Mouse (Mus musculus): ENCODE measurements around the gene Cacng1. TPM values are rescaled to one million over a fixed set of nuclear protein-coding genes. Genes with fewer than 3 reads are reported as not detected.

The Cacng1 gene
- polyA plus RNA-seq, 1 experiment from 2014 or later, result 0.15 TPM

GRCm38 (mm10) chr11:107705476-107706074, 10.7 kb downstream of the Cacng1 start:
- 58% methylated on average over 11 of the region's 11 CpGs for whole genome bisulfite sequencing
- Histone ChIP-seq H3K27ac (replicated peaks) (no peak overlapping the region), H3K4me3 (no peak overlapping the region), H3K27me3 (replicated peaks) (peaks cover 17% of the 10 kb centered on the region; the same call in 1 of the 2 replicates), H3K4me1 (peaks cover 7% of the 10 kb centered on the region; the same call in 1 of the 2 replicates), H3K4me2 (no peak overlapping the region), H3K36me3 (no peaks in the 10 kb centered on the region), H3K9me3 (no peaks in the 10 kb centered on the region), H3K9ac (no peak overlapping the region)
- ATAC-seq (ENCODE audit: extremely low read depth, insufficient number of reproducible peaks, low FRiP score, low TSS enrichment), result no peak

GRCm38 (mm10) chr11:107705060-107705459, 11.3 kb downstream of the Cacng1 start:
- no peak for ATAC-seq (ENCODE audit: extremely low read depth, insufficient number of reproducible peaks, low FRiP score, low TSS enrichment)
- no peak overlapping the region for H3K27ac ChIP-seq (replicated peaks)
- WGBS, result 79% methylated on average over 6 of the region's 6 CpGs

GRCm38 (mm10) chr11:107703272-107704134, 12.8 kb downstream of the Cacng1 start:
- 61% methylated on average over 27 of the region's 27 CpGs for WGBS
- Histone ChIP-seq H3K9ac (no peak overlapping the region), H3K4me2 (no peak overlapping the region), H3K36me3 (no peaks in the 10 kb centered on the region), H3K4me1 (peaks cover 7% of the 10 kb centered on the region; the same call in 1 of the 2 replicates), H3K27me3 (replicated peaks) (peaks cover 17% of the 10 kb centered on the region; the same call in 1 of the 2 replicates), H3K4me3 (no peak overlapping the region), H3K27ac (replicated peaks) (no peak overlapping the region), H3K9me3 (no peaks in the 10 kb centered on the region)
- no peak for ATAC-seq (ENCODE audit: extremely low read depth, insufficient number of reproducible peaks, low FRiP score, low TSS enrichment)

More at GRCm38 (mm10) chr11:107705060-107705459, 11.3 kb downstream of the Cacng1 start:
- Histone ChIP-seq H3K4me2 (no peak overlapping the region), H3K9me3 (no peaks in the 10 kb centered on the region), H3K4me1 (peaks cover 7% of the 10 kb centered on the region; the same call in 1 of the 2 replicates), H3K36me3 (no peaks in the 10 kb centered on the region), H3K4me3 (no peak overlapping the region), H3K9ac (no peak overlapping the region), H3K27me3 (replicated peaks) (peaks cover 17% of the 10 kb centered on the region; the same call in 1 of the 2 replicates)

GRCm38 (mm10) chr11:107699967-107700366, 16.4 kb downstream of the Cacng1 start:
- no peak overlapping the region for H3K4me2 ChIP-seq
- WGBS, result 77% methylated on average over 4 of the region's 4 CpGs
- no peaks in the 10 kb centered on the region for H3K36me3 ChIP-seq
- no peak overlapping the region for H3K4me3 ChIP-seq
- no peak overlapping the region for H3K9ac ChIP-seq
- no peaks in the 10 kb centered on the region for H3K9me3 ChIP-seq
- peaks cover 11% of the 10 kb centered on the region; the same call in 1 of the 2 replicates for H3K27me3 ChIP-seq (replicated peaks)
- peaks cover 7% of the 10 kb centered on the region; the same call in 1 of the 2 replicates for H3K4me1 ChIP-seq
- ATAC-seq (ENCODE audit: extremely low read depth, insufficient number of reproducible peaks, low FRiP score, low TSS enrichment), result no peak
- no peak overlapping the region for H3K27ac ChIP-seq (replicated peaks)

GRCm38 (mm10) chr11:107693338-107693737, 23.0 kb downstream of the Cacng1 start:
- Histone ChIP-seq H3K36me3 (peaks cover 11% of the 10 kb centered on the region), H3K4me2 (no peak overlapping the region), H3K9me3 (no peaks in the 10 kb centered on the region), H3K4me3 (no peak overlapping the region), H3K9ac (no peak overlapping the region), H3K4me1 (no peaks in the 10 kb centered on the region), H3K27me3 (replicated peaks) (no peaks in the 10 kb centered on the region), H3K27ac (replicated peaks) (no peak overlapping the region)
- WGBS, result 76% methylated on average over 6 of the region's 6 CpGs
- ATAC-seq (ENCODE audit: extremely low read depth, insufficient number of reproducible peaks, low FRiP score, low TSS enrichment), result no peak

- Histone ChIP-seq H3K4me3 (no peak overlapping the region), H3K9me3 (no peaks in the 10 kb centered on the region), H3K27ac (replicated peaks) (no peak overlapping the region), H3K9ac (no peak overlapping the region), H3K4me2 (no peak overlapping the region), H3K27me3 (replicated peaks) (no peaks in the 10 kb centered on the region), H3K36me3 (peaks cover 25% of the 10 kb centered on the region), H3K4me1 (no peaks in the 10 kb centered on the region)
- WGBS, result 39% methylated on average over 8 of the region's 8 CpGs
- ATAC-seq (ENCODE audit: extremely low read depth, insufficient number of reproducible peaks, low FRiP score, low TSS enrichment), result no peak
Observed at GRCm38 (mm10) chr11:107691569-107691968, 24.8 kb downstream of the Cacng1 start.

GRCm38 (mm10) chr11:107688480-107688879, 27.8 kb downstream of the Cacng1 start:
- H3K27me3 ChIP-seq (replicated peaks), result no peaks in the 10 kb centered on the region
- no peaks in the 10 kb centered on the region for H3K9me3 ChIP-seq
- H3K4me2 ChIP-seq, result no peak overlapping the region
- H3K4me1 ChIP-seq, result no peaks in the 10 kb centered on the region
- no peak overlapping the region for H3K27ac ChIP-seq (replicated peaks)
- no peak overlapping the region for H3K9ac ChIP-seq
- WGBS, result 95% methylated on average over 10 of the region's 10 CpGs
- ATAC-seq (ENCODE audit: extremely low read depth, insufficient number of reproducible peaks, low FRiP score, low TSS enrichment), result no peak
- H3K36me3 ChIP-seq, result peaks cover 47% of the 10 kb centered on the region
- no peak overlapping the region for H3K4me3 ChIP-seq

GRCm38 (mm10) chr11:107686290-107686689, 30.0 kb downstream of the Cacng1 start:
- no peak for ATAC-seq (ENCODE audit: extremely low read depth, insufficient number of reproducible peaks, low FRiP score, low TSS enrichment)
- 81% methylated on average over 20 of the region's 20 CpGs for WGBS

GRCm38 (mm10) chr11:107683544-107684465, 32.5 kb downstream of the Cacng1 start:
- Histone ChIP-seq H3K4me3 (no peak overlapping the region), H3K27me3 (replicated peaks) (no peaks in the 10 kb centered on the region), H3K27ac (replicated peaks) (no peak overlapping the region), H3K36me3 (peaks cover 52% of the 10 kb centered on the region), H3K9ac (no peak overlapping the region), H3K9me3 (no peaks in the 10 kb centered on the region), H3K4me1 (no peaks in the 10 kb centered on the region), H3K4me2 (no peak overlapping the region)
- WGBS, result 76% methylated on average over 19 of the region's 19 CpGs
- ATAC-seq (ENCODE audit: extremely low read depth, insufficient number of reproducible peaks, low FRiP score, low TSS enrichment), result no peak

More at GRCm38 (mm10) chr11:107686290-107686689, 30.0 kb downstream of the Cacng1 start:
- Histone ChIP-seq H3K27ac (replicated peaks) (no peak overlapping the region), H3K4me2 (no peak overlapping the region), H3K4me3 (no peak overlapping the region), H3K36me3 (peaks cover 52% of the 10 kb centered on the region), H3K9me3 (no peaks in the 10 kb centered on the region), H3K4me1 (no peaks in the 10 kb centered on the region), H3K27me3 (replicated peaks) (no peaks in the 10 kb centered on the region), H3K9ac (no peak overlapping the region)

- 80% methylated on average over 9 of the region's 9 CpGs for WGBS
- ATAC-seq (ENCODE audit: extremely low read depth, insufficient number of reproducible peaks, low FRiP score, low TSS enrichment), result no peak
- no peak overlapping the region for H3K27ac ChIP-seq (replicated peaks)
Observed at GRCm38 (mm10) chr11:107682694-107683355, 33.5 kb downstream of the Cacng1 start.

More at GRCm38 (mm10) chr11:107682694-107683355, 33.5 kb downstream of the Cacng1 start:
- H3K9me3 ChIP-seq, result no peaks in the 10 kb centered on the region
- peaks cover 51% of the 10 kb centered on the region for H3K36me3 ChIP-seq
- H3K4me3 ChIP-seq, result no peak overlapping the region
- H3K9ac ChIP-seq, result no peak overlapping the region
- no peaks in the 10 kb centered on the region for H3K27me3 ChIP-seq (replicated peaks)
- no peak overlapping the region for H3K4me2 ChIP-seq
- no peaks in the 10 kb centered on the region for H3K4me1 ChIP-seq
